Mouse (Mus musculus) c-Kit-positive CD71-negative TER-119-negative erythroid progenitor cells, embryonic 14.5 days (primary cell): ENCODE measurements around the gene Arhgef15.
"Not testable (repeated sequence)": the region's sequence is repeated elsewhere in the genome, so short reads cannot be mapped to it uniquely, and the experiment has no call there.

Source experiments
- DNase-seq: peaks from one replicate; pipeline ENCODE4 v3.0.0-alpha.2; 2013; ENCODE audit warnings: low read depth

Arhgef15 gene

GRCm38 (mm10) chr11:68957308-68957707 is at the start of gene Arhgef15:
TSS of gene Arhgef15 (minus strand) at chr11:68957480.
- no peak for DNase-seq

GRCm38 (mm10) chr11:69006575-69006974 is 49.3 kb upstream of the Arhgef15 start:
- DNase-seq = not testable (repeated sequence)

GRCm38 (mm10) chr11:69005193-69005592 is 47.9 kb upstream of the Arhgef15 start:
- DNase-seq = no peak

GRCm38 (mm10) chr11:69003592-69003991 is 46.3 kb upstream of the Arhgef15 start:
- DNase-seq = no peak

- DNase-seq = not testable (repeated sequence)
These were observed 45.5 kb upstream of the Arhgef15 start for GRCm38 (mm10) chr11:69002782-69003181.

GRCm38 (mm10) chr11:68997080-68997479 is 39.8 kb upstream of the Arhgef15 start:
- DNase-seq = no peak

- DNase-seq = no peak
These were observed 37.1 kb upstream of the Arhgef15 start for GRCm38 (mm10) chr11:68994377-68994776.

- DNase-seq = no peak
These were observed 35.8 kb upstream of the Arhgef15 start for GRCm38 (mm10) chr11:68993122-68993521.

- DNase-seq = no peak
These were observed 31.1 kb upstream of the Arhgef15 start for GRCm38 (mm10) chr11:68988341-68988740.

GRCm38 (mm10) chr11:68987365-68987882 is 30.1 kb upstream of the Arhgef15 start:
- no peak for DNase-seq

- peak; percentile 64 for DNase-seq
These were observed 25.5 kb upstream of the Arhgef15 start for GRCm38 (mm10) chr11:68982639-68983369.

GRCm38 (mm10) chr11:68980919-68981318 is 23.6 kb upstream of the Arhgef15 start:
- DNase-seq = no peak

- DNase-seq = no peak
These were observed 22.0 kb upstream of the Arhgef15 start for GRCm38 (mm10) chr11:68979320-68979733.

GRCm38 (mm10) chr11:68975601-68976000 is 18.3 kb upstream of the Arhgef15 start:
- no peak for DNase-seq

GRCm38 (mm10) chr11:68975085-68975484 is 17.8 kb upstream of the Arhgef15 start, which contains the start of gene Rangrf:
TSS of gene Rangrf (minus strand) at chr11:68975185.
- DNase-seq = no peak

- DNase-seq = no peak
These were observed 16.8 kb upstream of the Arhgef15 start for GRCm38 (mm10) chr11:68974059-68974450.

- DNase-seq = peak; percentile 72
These were observed 16.2 kb upstream of the Arhgef15 start for GRCm38 (mm10) chr11:68973250-68974058.

GRCm38 (mm10) chr11:68970232-68970631 is 13.0 kb upstream of the Arhgef15 start:
- no peak for DNase-seq

GRCm38 (mm10) chr11:68968752-68969151 is 11.5 kb upstream of the Arhgef15 start:
- DNase-seq = no peak

- peak; percentile 79 for DNase-seq
These were observed 10.3 kb upstream of the Arhgef15 start, which contains the start of gene Slc25a35 for GRCm38 (mm10) chr11:68967337-68968282. TSS of gene Slc25a35 (plus strand) at chr11:68968131.

GRCm38 (mm10) chr11:68966554-68966953 is 9.3 kb upstream of the Arhgef15 start:
- DNase-seq = no peak

GRCm38 (mm10) chr11:68965845-68966244 is 8.6 kb upstream of the Arhgef15 start:
- DNase-seq = peak; percentile 62
